Mouse (Mus musculus) neural tube, embryonic 10.5 days (tissue): ENCODE data around the gene Map2k2.
"Not testable (repeated sequence)": the region's sequence is repeated elsewhere in the genome, so short reads cannot be mapped to it uniquely, and the experiment has no call there.

Source experiments
- DNase-seq: peaks from one replicate; pipeline ENCODE4 v3.0.0-alpha.2; 2017; ENCODE audit warnings: low spot score; ENCODE audit errors: extremely low spot score

Gene Map2k2

GRCm38 (mm10) chr10:81105565-81106112, at the start of gene Map2k2:
Map2k2 (plus strand) TSS chr10:81105915.
- DNase-seq: no peak

GRCm38 (mm10) chr10:81057406-81058130, 48.1 kb upstream of the Map2k2 start:
- DNase-seq: no peak

GRCm38 (mm10) chr10:81058896-81059295, 46.8 kb upstream of the Map2k2 start:
- no peak for DNase-seq

GRCm38 (mm10) chr10:81059603-81060543, 45.8 kb upstream of the Map2k2 start, which contains the start of gene Sgta:
Sgta (minus strand) TSS chr10:81060181.
- peak; percentile 97 for DNase-seq

GRCm38 (mm10) chr10:81062710-81063109, 43.0 kb upstream of the Map2k2 start:
- DNase-seq: no peak

GRCm38 (mm10) chr10:81064519-81064918, 41.2 kb upstream of the Map2k2 start:
- not testable (repeated sequence) for DNase-seq

GRCm38 (mm10) chr10:81068706-81069105, 37.0 kb upstream of the Map2k2 start:
- DNase-seq: no peak

- DNase-seq: peak; percentile 99
Observed at GRCm38 (mm10) chr10:81069836-81070235, 35.9 kb upstream of the Map2k2 start, which contains the start of gene Thop1. Thop1 (plus strand) TSS chr10:81070035.

GRCm38 (mm10) chr10:81072290-81072689, 33.4 kb upstream of the Map2k2 start:
- DNase-seq: no peak

GRCm38 (mm10) chr10:81073464-81073863, 32.3 kb upstream of the Map2k2 start:
- no peak for DNase-seq

- no peak for DNase-seq
Observed at GRCm38 (mm10) chr10:81075734-81076133, 30.0 kb upstream of the Map2k2 start.

- DNase-seq: no peak
Observed at GRCm38 (mm10) chr10:81076356-81076755, 29.4 kb upstream of the Map2k2 start.

GRCm38 (mm10) chr10:81077916-81078315, 27.8 kb upstream of the Map2k2 start:
- no peak for DNase-seq

- no peak for DNase-seq
Observed at GRCm38 (mm10) chr10:81080008-81080655, 25.6 kb upstream of the Map2k2 start.

GRCm38 (mm10) chr10:81082168-81082960, 23.4 kb upstream of the Map2k2 start:
- DNase-seq: peak; percentile 67

GRCm38 (mm10) chr10:81087021-81087420, 18.7 kb upstream of the Map2k2 start:
- no peak for DNase-seq

- no peak for DNase-seq
Observed at GRCm38 (mm10) chr10:81089216-81089615, 16.5 kb upstream of the Map2k2 start.

- DNase-seq: no peak
Observed at GRCm38 (mm10) chr10:81090621-81091020, 15.1 kb upstream of the Map2k2 start.

- DNase-seq: no peak
Observed at GRCm38 (mm10) chr10:81092465-81093250, 13.1 kb upstream of the Map2k2 start.
